Mouse (Mus musculus) myocyte (in vitro differentiated cells): ENCODE measurements around the gene Rims4. TPM values are rescaled to one million over a fixed set of nuclear protein-coding genes. Genes with fewer than 3 reads are reported as not detected.

Experiments used
- H3K27me3 ChIP-seq: one replicate; pipeline ENCODE4 v1.6.1; 2011; ENCODE audit not compliant: control insufficient read depth, insufficient read depth, insufficient read length
- H3K36me3 ChIP-seq: one replicate; pipeline ENCODE4 v1.6.1; 2011; ENCODE audit not compliant: control insufficient read depth, insufficient read depth
- H3K4me2 ChIP-seq: one replicate; pipeline ENCODE4 v1.6.1; 2011; ENCODE audit warnings: low read depth, control low read depth
- H3K4me3 ChIP-seq: one replicate; pipeline ENCODE4 v1.5.1; 2011; ENCODE audit warnings: mild to moderate bottlenecking, control low read depth, moderate library complexity
- H3K79me2 ChIP-seq: one replicate; pipeline ENCODE4 v1.6.1; 2011; ENCODE audit not compliant: control insufficient read depth, insufficient read depth
- H3ac ChIP-seq: one replicate; pipeline ENCODE4 v1.6.1; 2011; ENCODE audit not compliant: control insufficient read depth, insufficient read length
- CEBPB ChIP-seq: IDR thresholded peaks from 2 replicates; pipeline ENCODE4 v1.6.1; 2011; ENCODE audit warnings: mild to moderate bottlenecking, moderate library complexity; ENCODE audit not compliant: poor library complexity, insufficient read depth, severe bottlenecking
- E2F4 ChIP-seq: IDR thresholded peaks from one replicate; pipeline ENCODE4 v1.6.1; 2011; ENCODE audit warnings: mild to moderate bottlenecking, control low read depth, moderate library complexity; ENCODE audit not compliant: insufficient read depth
- MAX ChIP-seq: IDR thresholded peaks from one replicate; pipeline ENCODE4 v1.6.1; 2011; ENCODE audit warnings: low read depth, mild to moderate bottlenecking, control low read depth
- MYOD1 ChIP-seq, 3 experiments: IDR thresholded peaks; one replicate each; pipeline ENCODE4 v1.6.1; 2011; ENCODE audit warnings: control low read depth in 2 of 3, low read depth in 2 of 3, mild to moderate bottlenecking in 2 of 3, moderate library complexity in 1 of 3; ENCODE audit not compliant: insufficient read length in 2 of 3, control insufficient read depth in 1 of 3
- MYOG ChIP-seq, 3 experiments: IDR thresholded peaks; one replicate each; pipeline ENCODE4 v1.6.1; 2011; ENCODE audit warnings: control low read depth in 2 of 3, low read depth in 2 of 3, mild to moderate bottlenecking in 2 of 3; ENCODE audit not compliant: insufficient read length in 2 of 3, control insufficient read depth in 1 of 3, insufficient read depth in 1 of 3
- POLR2A ChIP-seq: IDR thresholded peaks from one replicate; pipeline ENCODE4 v1.6.1; 2011; ENCODE audit warnings: low read depth, mild to moderate bottlenecking, control low read depth, moderate library complexity; ENCODE audit not compliant: insufficient read length
- POLR2AphosphoS2 ChIP-seq: IDR thresholded peaks from one replicate; pipeline ENCODE4 v1.6.1; 2011; ENCODE audit warnings: low read depth, control low read depth; ENCODE audit not compliant: insufficient read length
- REST ChIP-seq: IDR thresholded peaks from one replicate; pipeline ENCODE4 v1.6.1; 2011; ENCODE audit warnings: mild to moderate bottlenecking, control low read depth, moderate library complexity; ENCODE audit not compliant: insufficient read depth, insufficient read length
- SRF ChIP-seq: IDR thresholded peaks from one replicate; pipeline ENCODE4 v1.6.1; 2011; ENCODE audit warnings: low read depth; ENCODE audit not compliant: control insufficient read depth, insufficient read length
- TCF12 ChIP-seq: IDR thresholded peaks from one replicate; pipeline ENCODE4 v1.6.1; 2011; ENCODE audit warnings: mild to moderate bottlenecking, control low read depth; ENCODE audit not compliant: poor library complexity, insufficient read depth, severe bottlenecking
- TCF3 ChIP-seq: IDR thresholded peaks from one replicate; pipeline ENCODE4 v1.6.1; 2011; ENCODE audit warnings: low read depth, control low read depth; ENCODE audit not compliant: insufficient read length
- USF1 ChIP-seq: IDR thresholded peaks from one replicate; pipeline ENCODE4 v1.6.1; 2011; ENCODE audit warnings: low read depth, mild to moderate bottlenecking, control low read depth, moderate library complexity
- polyA plus RNA-seq: library from polyadenylated mRNA; unstranded; fragments of >200 nt; fragmentation: generic; extraction: Trizol; gene quantifications from one replicate; pipeline ENCODE4 v1.2.1, GENCODE M21; 2012; ENCODE audit warnings: missing spikeins

Gene Rims4
- polyA plus RNA-seq, 1 experiment: not detected

GRCm38 (mm10) chr2:163923113-163923512 is 4.6 kb upstream of the Rims4 start:
- H3K27me3 ChIP-seq: peaks cover 64% of the 10 kb centered on the region
- TF ChIP-seq TCF12 (no peak), E2F4 (no peak), POLR2AphosphoS2 (no peak), SRF (no peak), MYOD1 (IDR thresholded peaks at IDR 0.05; ENCODE audit: control insufficient read depth in 1 of 3, insufficient read length in 2 of 3, low read depth in 2 of 3) (no peak), MAX (no peak), USF1 (no peak), MYOG (IDR thresholded peaks at IDR 0.05; ENCODE audit: control insufficient read depth in 1 of 3, insufficient read depth in 1 of 3, insufficient read length in 2 of 3, low read depth in 2 of 3) (no peak), CEBPB (no peak), POLR2A (no peak), TCF3 (no peak), REST (no peak)

DNA sequence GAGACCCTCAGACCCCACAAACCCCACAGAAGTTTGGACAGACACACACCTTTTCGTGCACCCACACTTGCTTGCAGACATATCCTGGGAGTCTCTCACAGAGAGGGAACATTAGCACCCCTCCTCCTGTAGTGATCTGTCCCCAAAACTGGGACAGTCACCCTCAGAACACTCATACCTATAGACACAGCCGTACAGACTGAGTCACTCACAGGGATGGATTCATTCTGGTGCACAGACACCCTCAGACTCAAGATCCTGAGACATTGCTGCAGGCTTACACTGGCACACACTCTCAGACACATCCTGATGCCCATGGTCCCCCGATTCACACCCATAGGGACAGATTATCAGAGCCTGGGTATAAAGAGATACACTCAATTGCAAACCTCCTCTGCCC is 1.1 kb upstream of the Rims4 start:
- TF ChIP-seq MYOD1 (IDR thresholded peaks at IDR 0.05; ENCODE audit: control insufficient read depth in 1 of 3, insufficient read length in 2 of 3, low read depth in 2 of 3) (no peak), SRF (no peak), POLR2A (no peak), TCF3 (no peak), POLR2AphosphoS2 (no peak), MAX (no peak), CEBPB (no peak), TCF12 (no peak), E2F4 (no peak), MYOG (IDR thresholded peaks at IDR 0.05; ENCODE audit: control insufficient read depth in 1 of 3, insufficient read depth in 1 of 3, insufficient read length in 2 of 3, low read depth in 2 of 3) (no peak), REST (no peak), USF1 (no peak)
- Histone ChIP-seq H3K4me3 (no peak overlapping the region), H3ac (no peak overlapping the region), H3K27me3 (peaks cover 85% of the 10 kb centered on the region), H3K4me2 (no peak overlapping the region), H3K79me2 (no peaks in the 10 kb centered on the region), H3K36me3 (no peaks in the 10 kb centered on the region)

More at GRCm38 (mm10) chr2:163923113-163923512, 4.6 kb upstream of the Rims4 start:
- no peak overlapping the region for H3K4me2 ChIP-seq
- H3K36me3 ChIP-seq: no peaks in the 10 kb centered on the region
- no peaks in the 10 kb centered on the region for H3K79me2 ChIP-seq
- no peak overlapping the region for H3ac ChIP-seq
- no peak overlapping the region for H3K4me3 ChIP-seq

DNA sequence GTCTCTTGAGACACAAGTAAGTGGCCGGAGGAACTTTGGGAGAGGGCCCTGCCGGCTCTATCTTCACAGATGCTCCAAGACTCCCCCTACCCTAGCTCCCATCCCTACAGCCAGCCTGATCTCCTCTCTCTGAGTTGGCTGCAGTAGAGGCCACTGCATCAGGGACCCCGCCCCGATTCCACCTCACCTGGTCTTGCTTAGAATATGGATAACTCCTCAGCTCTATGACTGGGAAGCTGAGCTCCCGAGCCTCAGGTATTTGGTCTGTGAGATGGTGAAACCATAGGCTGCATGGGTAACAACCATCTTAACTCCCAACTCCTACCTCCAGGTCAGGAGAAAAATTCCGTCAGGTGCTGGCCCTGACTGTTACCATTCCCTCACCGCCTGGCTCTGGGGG is 1.8 kb downstream of the Rims4 start:
- TF ChIP-seq POLR2AphosphoS2 (no peak), TCF12 (no peak), USF1 (no peak), MYOG (IDR thresholded peaks at IDR 0.05; ENCODE audit: control insufficient read depth in 1 of 3, insufficient read depth in 1 of 3, insufficient read length in 2 of 3, low read depth in 2 of 3) (no peak), E2F4 (no peak), SRF (no peak), REST (no peak), MYOD1 (IDR thresholded peaks at IDR 0.05; ENCODE audit: control insufficient read depth in 1 of 3, insufficient read length in 2 of 3, low read depth in 2 of 3) (no peak)

GRCm38 (mm10) chr2:163915294-163915791 is 3.1 kb downstream of the Rims4 start:
- no peaks in the 10 kb centered on the region for H3K79me2 ChIP-seq
- H3K4me2 ChIP-seq: no peak overlapping the region
- peaks cover 86% of the 10 kb centered on the region for H3K27me3 ChIP-seq
- no peak for TF ChIP-seq MYOD1 (IDR thresholded peaks at IDR 0.05; ENCODE audit: control insufficient read depth in 1 of 3, insufficient read length in 2 of 3, low read depth in 2 of 3)
- no peak for TF ChIP-seq TCF12
- no peak for TF ChIP-seq MAX
- no peak for TF ChIP-seq E2F4
- no peak for TF ChIP-seq SRF
- no peak for TF ChIP-seq TCF3
- no peak for TF ChIP-seq CEBPB
- TF ChIP-seq REST: no peak
- H3K4me3 ChIP-seq: no peak overlapping the region
- no peak overlapping the region for H3ac ChIP-seq
- no peaks in the 10 kb centered on the region for H3K36me3 ChIP-seq

More for the DNA sequence above, 1.8 kb downstream of the Rims4 start:
- H3K36me3 ChIP-seq: no peaks in the 10 kb centered on the region
- H3K27me3 ChIP-seq: peaks cover 86% of the 10 kb centered on the region
- no peak overlapping the region for H3K4me3 ChIP-seq
- no peak overlapping the region for H3K4me2 ChIP-seq
- no peaks in the 10 kb centered on the region for H3K79me2 ChIP-seq
- H3ac ChIP-seq: no peak overlapping the region

DNA sequence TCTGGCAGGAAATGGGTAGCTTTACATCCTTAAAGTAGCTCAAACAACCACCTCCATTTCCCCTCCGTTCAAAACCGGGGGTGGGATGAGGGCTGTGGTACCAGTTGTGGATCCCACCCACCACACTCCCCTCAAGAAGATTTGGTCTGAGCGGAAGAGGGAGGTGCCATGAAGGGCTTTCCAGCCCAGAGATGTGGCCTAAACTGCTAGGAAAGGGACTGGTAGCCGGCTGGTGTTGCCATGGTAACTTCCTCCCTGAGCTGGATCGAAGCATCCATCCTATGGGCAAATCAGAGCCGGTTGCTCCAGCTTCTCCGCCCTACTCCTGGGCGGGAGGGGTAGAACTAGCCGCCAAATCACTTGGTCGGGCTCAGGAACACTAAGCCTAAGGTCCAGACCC is 4.4 kb downstream of the Rims4 start:
- no peak overlapping the region for H3K4me3 ChIP-seq
- no peaks in the 10 kb centered on the region for H3K79me2 ChIP-seq
- no peak overlapping the region for H3ac ChIP-seq
- TF ChIP-seq USF1 (no peak), POLR2AphosphoS2 (no peak)
- H3K27me3 ChIP-seq: peaks cover 86% of the 10 kb centered on the region
- H3K4me2 ChIP-seq: no peak overlapping the region
- no peaks in the 10 kb centered on the region for H3K36me3 ChIP-seq
